Mouse (Mus musculus): ENCODE measurements around the gene Atxn2l. TPM values are rescaled to one million over a fixed set of nuclear protein-coding genes. Genes with fewer than 3 reads are reported as not detected.
A peak's percentile ranks its signal among the peaks of the same experiment; 100 is the strongest.

Gene Atxn2l
- polyA plus RNA-seq, 1 experiment from 2014 or later, result 49.8 TPM

DNA sequence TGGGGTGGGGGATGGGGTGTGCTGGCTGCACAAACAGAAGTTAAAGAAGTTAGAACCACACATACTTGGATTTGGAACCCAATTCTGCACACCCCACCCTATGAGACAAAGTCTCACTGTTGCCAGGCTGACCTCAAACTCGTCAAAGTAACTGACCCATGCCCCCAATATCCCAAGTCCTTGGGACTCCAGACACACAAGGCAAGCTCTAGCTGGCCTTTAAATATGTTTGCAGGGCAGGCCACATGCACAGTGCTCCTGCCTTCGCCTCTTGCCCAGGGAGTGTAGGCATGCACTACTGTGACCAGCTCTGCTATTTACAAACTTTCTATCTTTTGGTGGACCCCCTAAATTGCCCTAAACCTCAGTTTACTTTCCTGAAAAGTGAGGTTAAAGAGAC lies 48.0 kb downstream of the Atxn2l start:
- H3K27ac ChIP-seq (replicated peaks; ENCODE audit: low read depth, low read length), result no peak overlapping the region
- H3K4me1 ChIP-seq (ENCODE audit: control insufficient read depth, insufficient read depth, low read length), result no peaks in the 10 kb centered on the region
- DNase-seq (ENCODE audit: low spot score) (no peak), ATAC-seq (ENCODE audit: low read depth) (no peak)
- no peaks in the 10 kb centered on the region for H3K9me3 ChIP-seq (ENCODE audit: control insufficient read depth, low read length)
- H3K4me2 ChIP-seq (ENCODE audit: low read depth, low read length), result no peak overlapping the region
- no peak overlapping the region for H3K9ac ChIP-seq (ENCODE audit: low read depth, low read length)
- WGBS, result 64% methylated on average over 2 of the region's 2 CpGs
- no peaks in the 10 kb centered on the region for H3K27me3 ChIP-seq (replicated peaks; ENCODE audit: control insufficient read depth, insufficient read depth, low read length)
- no peak overlapping the region for H3K4me3 ChIP-seq (ENCODE audit: low read depth, low read length)
- no peaks in the 10 kb centered on the region for H3K36me3 ChIP-seq (ENCODE audit: control insufficient read depth, insufficient read depth, low read length)

DNA sequence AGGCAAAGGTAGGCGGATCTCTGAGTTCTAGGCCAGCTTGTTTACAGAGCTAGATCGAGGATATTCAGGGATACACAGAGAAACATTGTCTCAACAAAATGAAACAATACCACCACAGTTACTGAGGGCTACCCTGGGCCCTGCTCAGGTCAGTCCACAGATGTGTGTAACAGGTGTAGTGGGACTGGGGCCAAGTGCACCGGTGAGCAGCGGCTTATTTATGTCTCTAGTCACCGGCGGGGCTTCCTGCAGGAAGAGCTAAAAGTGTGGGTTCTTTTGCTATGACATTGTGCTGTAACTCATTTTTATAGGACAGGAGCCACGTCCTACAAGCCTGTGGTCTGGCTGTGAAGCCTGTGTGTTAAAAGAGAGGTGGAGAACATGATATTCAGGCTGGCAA lies 49.4 kb downstream of the Atxn2l start:
- DNase-seq (ENCODE audit: low spot score) (no peak), ATAC-seq (ENCODE audit: low read depth) (no peak)
- Histone ChIP-seq H3K27me3 (replicated peaks; ENCODE audit: control insufficient read depth, insufficient read depth, low read length) (no peaks in the 10 kb centered on the region), H3K4me1 (ENCODE audit: control insufficient read depth, insufficient read depth, low read length) (no peaks in the 10 kb centered on the region), H3K4me3 (ENCODE audit: low read depth, low read length) (no peak overlapping the region), H3K27ac (replicated peaks; ENCODE audit: low read depth, low read length) (no peak overlapping the region), H3K36me3 (ENCODE audit: control insufficient read depth, insufficient read depth, low read length) (no peaks in the 10 kb centered on the region), H3K9ac (ENCODE audit: low read depth, low read length) (0 out of 2 replicates have a peak overlapping the region, but pooled peaks have one; percentile 5), H3K9me3 (ENCODE audit: control insufficient read depth, low read length) (no peaks in the 10 kb centered on the region), H3K4me2 (ENCODE audit: low read depth, low read length) (no peak overlapping the region)
- WGBS, result 66% methylated on average over 7 of the region's 7 CpGs

DNA sequence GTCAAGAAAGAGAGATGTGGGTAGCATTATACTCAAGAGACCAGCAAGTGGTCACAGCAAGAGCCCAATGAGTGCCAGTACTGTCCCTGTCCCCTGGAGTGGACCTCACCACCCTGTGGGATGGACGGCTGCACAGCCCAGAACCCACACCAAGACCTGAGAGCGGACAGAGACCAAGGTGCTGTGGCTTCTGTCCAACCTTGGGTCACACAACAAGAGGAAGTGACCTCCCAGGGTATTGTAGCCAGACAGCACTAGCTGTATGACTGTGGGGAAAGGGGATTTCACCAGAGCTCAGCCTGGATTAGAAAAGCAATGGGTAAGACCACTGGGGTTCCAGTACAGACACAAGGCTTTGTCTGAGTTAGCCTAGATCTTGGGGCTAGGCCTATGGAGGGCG lies 51.0 kb downstream of the Atxn2l start:
- Histone ChIP-seq H3K27ac (replicated peaks; ENCODE audit: low read depth, low read length) (no peak overlapping the region), H3K9ac (ENCODE audit: low read depth, low read length) (no peak overlapping the region), H3K27me3 (replicated peaks; ENCODE audit: control insufficient read depth, insufficient read depth, low read length) (no peaks in the 10 kb centered on the region), H3K4me2 (ENCODE audit: low read depth, low read length) (no peak overlapping the region), H3K9me3 (ENCODE audit: control insufficient read depth, low read length) (no peaks in the 10 kb centered on the region), H3K4me3 (ENCODE audit: low read depth, low read length) (no peak overlapping the region), H3K4me1 (ENCODE audit: control insufficient read depth, insufficient read depth, low read length) (no peaks in the 10 kb centered on the region), H3K36me3 (ENCODE audit: control insufficient read depth, insufficient read depth, low read length) (peaks cover 8% of the 10 kb centered on the region; the same call in 1 of the 2 replicates)
- ATAC-seq (ENCODE audit: low read depth) (no peak), DNase-seq (ENCODE audit: low spot score) (no peak)
- WGBS, result 94% methylated on average over 3 of the region's 3 CpGs

DNA sequence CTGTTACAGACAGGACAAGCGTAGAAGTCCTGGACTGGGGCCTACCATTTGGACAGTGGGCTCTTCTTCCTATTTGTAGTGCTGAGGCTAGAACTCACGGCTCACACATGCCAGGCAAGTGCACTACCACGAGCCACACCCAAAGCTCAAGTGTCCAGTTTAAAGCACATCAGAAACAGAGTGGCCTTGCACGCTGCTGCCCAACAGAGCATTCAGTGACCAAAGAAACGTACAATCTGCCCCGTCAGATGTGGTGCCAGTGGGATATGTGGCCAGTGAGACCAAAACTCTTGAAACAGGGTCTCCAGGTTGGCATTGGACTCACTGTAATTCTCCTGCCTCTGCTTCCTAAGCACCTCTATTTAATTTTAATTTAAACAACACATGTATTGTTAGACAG lies 52.6 kb downstream of the Atxn2l start:
- H3K36me3 ChIP-seq (ENCODE audit: control insufficient read depth, insufficient read depth, low read length), result peaks cover 24% of the 10 kb centered on the region
- H3K4me2 ChIP-seq (ENCODE audit: low read depth, low read length), result no peak overlapping the region
- no peaks in the 10 kb centered on the region for H3K27me3 ChIP-seq (replicated peaks; ENCODE audit: control insufficient read depth, insufficient read depth, low read length)
- no peak overlapping the region for H3K27ac ChIP-seq (replicated peaks; ENCODE audit: low read depth, low read length)
- H3K9me3 ChIP-seq (ENCODE audit: control insufficient read depth, low read length), result no peaks in the 10 kb centered on the region
- H3K4me1 ChIP-seq (ENCODE audit: control insufficient read depth, insufficient read depth, low read length), result no peaks in the 10 kb centered on the region
- H3K9ac ChIP-seq (ENCODE audit: low read depth, low read length), result no peak overlapping the region
- WGBS, result 89% methylated on average over 6 of the region's 6 CpGs
- ATAC-seq (ENCODE audit: low read depth), result no peak
- no peak overlapping the region for H3K4me3 ChIP-seq (ENCODE audit: low read depth, low read length)
- no peak for DNase-seq (ENCODE audit: low spot score)

DNA sequence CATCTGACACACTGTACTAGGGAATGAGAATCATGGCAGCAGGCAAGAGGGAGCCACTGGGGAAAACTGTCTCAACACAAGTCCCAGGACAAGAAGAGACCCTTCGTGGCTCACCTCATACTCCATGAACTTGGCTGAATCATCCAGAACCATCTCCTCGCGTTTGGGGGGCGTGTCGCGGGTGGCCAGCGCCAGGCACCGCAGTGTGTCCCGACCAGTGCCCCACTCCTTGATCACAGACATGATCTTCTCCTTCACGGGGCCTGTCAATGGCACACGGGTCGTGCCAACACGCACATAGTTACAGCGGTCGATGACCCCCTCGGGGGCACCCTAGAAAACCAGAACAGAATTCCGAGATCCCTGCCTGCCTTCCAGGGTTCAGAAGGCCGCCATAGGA lies 53.2 kb downstream of the Atxn2l start:
- Histone ChIP-seq H3K4me1 (ENCODE audit: control insufficient read depth, insufficient read depth, low read length) (no peaks in the 10 kb centered on the region), H3K4me3 (ENCODE audit: low read depth, low read length) (no peak overlapping the region), H3K9ac (ENCODE audit: low read depth, low read length) (no peak overlapping the region), H3K27ac (replicated peaks; ENCODE audit: low read depth, low read length) (no peak overlapping the region), H3K36me3 (ENCODE audit: control insufficient read depth, insufficient read depth, low read length) (peaks cover 30% of the 10 kb centered on the region), H3K27me3 (replicated peaks; ENCODE audit: control insufficient read depth, insufficient read depth, low read length) (no peaks in the 10 kb centered on the region), H3K4me2 (ENCODE audit: low read depth, low read length) (no peak overlapping the region), H3K9me3 (ENCODE audit: control insufficient read depth, low read length) (no peaks in the 10 kb centered on the region)
- 89% methylated on average over 18 of the region's 18 CpGs for WGBS
- DNase-seq (ENCODE audit: low spot score) (no peak), ATAC-seq (ENCODE audit: low read depth) (no peak)

DNA sequence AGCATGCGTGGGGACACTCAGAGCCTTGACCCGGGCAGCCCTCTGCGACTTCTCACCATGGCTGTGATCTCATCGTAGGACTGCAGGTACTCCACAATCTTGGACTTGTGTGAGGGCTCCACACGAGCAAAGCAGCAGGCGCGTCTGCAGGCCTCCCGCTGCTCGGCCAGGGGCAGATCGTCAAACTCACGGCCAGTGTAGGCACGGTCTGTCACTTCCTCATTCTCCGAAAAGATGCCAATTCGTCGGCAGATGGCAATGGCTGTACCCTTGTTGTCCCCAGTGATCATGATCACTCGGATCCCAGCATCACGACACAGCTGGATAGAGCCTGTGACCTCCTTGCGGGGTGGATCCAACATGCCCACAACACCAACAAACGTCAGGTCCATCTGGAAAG lies 54.8 kb downstream of the Atxn2l start:
- Histone ChIP-seq H3K4me2 (ENCODE audit: low read depth, low read length) (no peak overlapping the region), H3K36me3 (ENCODE audit: control insufficient read depth, insufficient read depth, low read length) (peaks cover 40% of the 10 kb centered on the region), H3K9me3 (ENCODE audit: control insufficient read depth, low read length) (no peaks in the 10 kb centered on the region), H3K27me3 (replicated peaks; ENCODE audit: control insufficient read depth, insufficient read depth, low read length) (no peaks in the 10 kb centered on the region), H3K4me3 (ENCODE audit: low read depth, low read length) (no peak overlapping the region), H3K9ac (ENCODE audit: low read depth, low read length) (no peak overlapping the region), H3K27ac (replicated peaks; ENCODE audit: low read depth, low read length) (no peak overlapping the region), H3K4me1 (ENCODE audit: control insufficient read depth, insufficient read depth, low read length) (no peaks in the 10 kb centered on the region)
- DNase-seq (ENCODE audit: low spot score) (no peak), ATAC-seq (ENCODE audit: low read depth) (no peak)
- WGBS, result 91% methylated on average over 19 of the region's 19 CpGs

DNA sequence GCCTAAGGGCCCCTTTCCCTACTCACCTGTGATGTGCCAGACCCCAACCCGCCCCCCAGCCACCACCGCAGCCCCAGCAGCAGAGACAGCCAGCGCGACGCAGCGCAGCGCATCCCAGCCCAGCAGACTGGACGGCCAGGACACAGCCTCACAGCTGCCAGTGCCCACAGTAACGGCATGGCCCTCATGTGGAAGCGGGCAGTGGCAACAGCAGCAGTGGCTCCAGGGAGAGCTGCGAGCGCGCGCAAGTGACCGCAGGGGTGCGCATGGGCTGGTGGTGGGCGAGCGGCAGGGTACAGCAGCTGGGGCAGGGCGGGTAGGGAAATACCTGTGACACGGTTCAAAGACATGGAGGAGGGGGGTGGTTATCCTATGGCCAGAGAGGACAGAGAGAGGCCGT lies 57.0 kb downstream of the Atxn2l start:
- Histone ChIP-seq H3K4me3 (ENCODE audit: low read depth, low read length) (no peak overlapping the region), H3K4me2 (ENCODE audit: low read depth, low read length) (no peak overlapping the region), H3K36me3 (ENCODE audit: control insufficient read depth, insufficient read depth, low read length) (peaks cover 50% of the 10 kb centered on the region), H3K27me3 (replicated peaks; ENCODE audit: control insufficient read depth, insufficient read depth, low read length) (no peaks in the 10 kb centered on the region), H3K9ac (ENCODE audit: low read depth, low read length) (no peak overlapping the region), H3K4me1 (ENCODE audit: control insufficient read depth, insufficient read depth, low read length) (no peaks in the 10 kb centered on the region), H3K9me3 (ENCODE audit: control insufficient read depth, low read length) (no peaks in the 10 kb centered on the region), H3K27ac (replicated peaks; ENCODE audit: low read depth, low read length) (no peak overlapping the region)
- WGBS, result 92% methylated on average over 21 of the region's 21 CpGs
- ATAC-seq (ENCODE audit: low read depth), result no peak
- DNase-seq (ENCODE audit: low spot score), result no peak

DNA sequence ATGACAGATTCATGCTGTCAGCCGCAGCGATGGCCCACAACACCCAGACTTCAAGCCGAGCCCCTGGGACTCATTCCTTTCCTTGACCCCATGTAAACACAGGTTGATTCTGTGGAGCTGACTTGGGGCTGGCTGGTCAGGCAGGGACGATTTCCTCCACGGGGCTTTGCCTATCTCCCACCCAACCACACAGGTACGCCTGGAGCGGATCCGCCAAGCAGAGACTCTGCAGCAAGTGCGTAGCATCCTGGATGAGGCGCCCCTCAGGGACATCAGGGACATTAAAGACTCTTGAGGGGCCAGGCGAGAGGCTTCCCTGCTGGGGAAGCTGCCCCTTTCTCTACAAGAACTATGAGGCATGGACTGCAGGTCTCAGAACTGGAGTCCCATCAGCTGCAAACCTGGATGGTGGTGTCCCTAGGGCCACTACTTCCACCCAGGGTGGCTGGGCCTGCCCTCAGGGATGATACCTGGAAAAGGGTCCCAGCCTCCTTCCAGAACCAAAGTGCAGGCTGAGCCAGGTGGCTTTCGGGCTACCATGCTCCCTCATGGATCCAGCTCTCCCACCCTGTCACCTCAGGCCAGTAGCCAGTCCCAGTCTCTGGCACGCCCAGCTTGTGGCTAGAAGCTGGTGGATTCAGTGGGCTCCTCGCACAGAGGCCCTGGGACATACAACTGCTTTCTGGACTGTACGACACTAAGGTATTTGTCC lies 58.0 kb downstream of the Atxn2l start:
- DNase-seq (ENCODE audit: low spot score), result no peak
- Histone ChIP-seq H3K9ac (ENCODE audit: low read depth, low read length) (no peak overlapping the region), H3K4me1 (ENCODE audit: control insufficient read depth, insufficient read depth, low read length) (no peaks in the 10 kb centered on the region), H3K9me3 (ENCODE audit: control insufficient read depth, low read length) (no peaks in the 10 kb centered on the region), H3K4me3 (ENCODE audit: low read depth, low read length) (no peak overlapping the region), H3K4me2 (ENCODE audit: low read depth, low read length) (no peak overlapping the region), H3K27ac (replicated peaks; ENCODE audit: low read depth, low read length) (no peak overlapping the region), H3K27me3 (replicated peaks; ENCODE audit: control insufficient read depth, insufficient read depth, low read length) (no peaks in the 10 kb centered on the region), H3K36me3 (ENCODE audit: control insufficient read depth, insufficient read depth, low read length) (peaks cover 57% of the 10 kb centered on the region)
- no peak for ATAC-seq (ENCODE audit: low read depth)
- WGBS, result 91% methylated on average over 15 of the region's 15 CpGs

DNA sequence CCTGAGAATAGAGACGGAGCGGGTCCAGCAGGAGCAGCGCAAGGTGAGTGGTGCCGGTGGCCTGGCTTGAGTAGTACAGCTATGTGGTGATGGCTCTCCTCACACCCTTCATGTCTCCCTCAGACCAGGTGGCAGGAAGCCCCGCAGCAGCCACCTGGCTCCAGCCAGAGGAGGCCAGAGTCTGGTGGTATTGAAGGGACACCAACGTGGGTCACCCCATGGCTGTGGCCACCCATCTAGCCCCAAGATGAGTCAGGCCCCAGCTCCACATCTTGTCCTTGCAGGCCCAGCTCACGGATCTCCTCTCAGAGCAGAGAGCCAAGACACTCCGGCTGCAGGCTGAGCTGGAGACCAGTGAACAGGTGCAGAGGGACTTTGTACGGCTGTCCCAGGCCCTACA lies 58.7 kb downstream of the Atxn2l start:
- 97% methylated on average over 9 of the region's 9 CpGs for WGBS
- DNase-seq (ENCODE audit: low spot score), result no peak
- peaks cover 61% of the 10 kb centered on the region for H3K36me3 ChIP-seq (ENCODE audit: control insufficient read depth, insufficient read depth, low read length)

More for the DNA sequence above, 58.7 kb downstream of the Atxn2l start:
- Histone ChIP-seq H3K27ac (replicated peaks; ENCODE audit: low read depth, low read length) (no peak overlapping the region), H3K9ac (ENCODE audit: low read depth, low read length) (no peak overlapping the region), H3K4me2 (ENCODE audit: low read depth, low read length) (no peak overlapping the region), H3K4me3 (ENCODE audit: low read depth, low read length) (no peak overlapping the region), H3K27me3 (replicated peaks; ENCODE audit: control insufficient read depth, insufficient read depth, low read length) (no peaks in the 10 kb centered on the region), H3K4me1 (ENCODE audit: control insufficient read depth, insufficient read depth, low read length) (no peaks in the 10 kb centered on the region), H3K9me3 (ENCODE audit: control insufficient read depth, low read length) (no peaks in the 10 kb centered on the region)
- no peak for ATAC-seq (ENCODE audit: low read depth)

All from embryonic facial prominence, embryonic 14.5 days (tissue).